Mouse (Mus musculus) urinary bladder, postnatal 4 days (tissue): ENCODE measurements around the gene Acads.
"Not testable (repeated sequence)": the region's sequence is repeated elsewhere in the genome, so short reads cannot be mapped to it uniquely, and the experiment has no call there.

ENCODE experiments used
- DNase-seq, 2 experiments: peaks; one replicate each; pipeline ENCODE4 v3.0.0; 2021 to 2022; ENCODE audit warnings: low spot score in 2 of 2

Acads gene

GRCm38 (mm10) chr5:115118961-115119570 is at the start of gene Acads:
Gene Acads, minus strand, starts transcription at chr5:115119346.
- DNase-seq: peak; percentile 82 to 88

- DNase-seq: no peak
Observed at GRCm38 (mm10) chr5:115167396-115167795, 48.2 kb upstream of the Acads start.

DNA sequence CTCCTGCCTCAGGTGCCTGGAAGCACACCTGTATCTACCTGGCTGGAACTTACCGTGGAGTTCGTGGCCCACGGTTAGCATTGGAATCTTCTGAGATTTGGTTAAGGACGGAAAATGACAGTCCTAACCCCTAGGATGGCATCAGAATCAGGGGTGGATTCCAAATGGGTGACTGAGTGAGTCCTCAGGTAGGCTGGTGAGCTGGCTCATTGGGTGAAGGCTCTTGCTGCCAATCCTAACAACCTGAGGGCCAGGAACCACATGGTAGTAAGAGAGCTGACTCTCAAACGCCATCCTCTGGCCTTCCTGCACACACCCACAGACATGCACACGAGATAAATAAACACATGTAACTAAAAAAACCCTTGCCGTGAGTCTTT is 47.7 kb upstream of the Acads start:
- DNase-seq: no peak

- DNase-seq: no peak
Observed at GRCm38 (mm10) chr5:115165895-115166814, 47.0 kb upstream of the Acads start.

DNA sequence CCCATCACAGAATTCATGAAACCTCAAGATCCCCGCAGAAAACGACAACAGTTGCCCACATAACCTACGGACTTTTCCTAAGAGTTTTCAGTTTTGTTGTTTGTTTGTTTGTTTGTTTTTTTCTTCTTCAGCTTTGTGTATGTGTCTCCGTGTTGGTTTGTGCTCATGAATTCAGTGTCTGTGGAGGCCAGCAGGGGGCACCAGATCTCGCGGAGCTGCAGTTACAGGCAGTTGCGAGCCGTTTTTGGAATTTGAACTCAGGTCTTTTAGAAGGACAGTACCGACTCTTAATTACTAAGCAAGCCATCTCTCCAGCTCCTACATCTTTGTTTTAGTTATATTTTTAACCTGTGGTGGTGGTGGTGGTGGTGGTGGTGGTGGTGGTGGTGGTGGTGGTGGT is 46.2 kb upstream of the Acads start:
- DNase-seq: no peak

GRCm38 (mm10) chr5:115164446-115164845 is 45.3 kb upstream of the Acads start:
- DNase-seq: not testable (repeated sequence)

- peak in 1 of 2 experiments; percentile 67 for DNase-seq
Observed at GRCm38 (mm10) chr5:115163563-115163962, 44.4 kb upstream of the Acads start.

DNA sequence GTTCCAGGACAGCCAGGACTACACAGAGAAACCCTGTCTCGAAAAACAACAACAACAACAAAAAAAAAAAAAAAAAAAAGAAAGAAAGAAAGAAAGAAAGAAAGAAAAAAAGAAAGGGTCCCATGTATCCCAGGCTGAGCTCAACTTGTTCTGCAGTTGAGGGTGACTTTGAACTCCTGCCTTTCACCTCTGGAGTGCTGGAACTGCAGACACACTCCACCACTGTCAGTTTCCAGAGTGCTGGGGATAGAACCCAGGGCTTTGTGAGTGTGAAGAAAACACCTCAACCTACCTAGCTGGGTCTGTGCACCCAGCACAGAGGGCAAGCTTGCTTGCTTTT is 42.8 kb upstream of the Acads start:
- DNase-seq: not testable (repeated sequence)

DNA sequence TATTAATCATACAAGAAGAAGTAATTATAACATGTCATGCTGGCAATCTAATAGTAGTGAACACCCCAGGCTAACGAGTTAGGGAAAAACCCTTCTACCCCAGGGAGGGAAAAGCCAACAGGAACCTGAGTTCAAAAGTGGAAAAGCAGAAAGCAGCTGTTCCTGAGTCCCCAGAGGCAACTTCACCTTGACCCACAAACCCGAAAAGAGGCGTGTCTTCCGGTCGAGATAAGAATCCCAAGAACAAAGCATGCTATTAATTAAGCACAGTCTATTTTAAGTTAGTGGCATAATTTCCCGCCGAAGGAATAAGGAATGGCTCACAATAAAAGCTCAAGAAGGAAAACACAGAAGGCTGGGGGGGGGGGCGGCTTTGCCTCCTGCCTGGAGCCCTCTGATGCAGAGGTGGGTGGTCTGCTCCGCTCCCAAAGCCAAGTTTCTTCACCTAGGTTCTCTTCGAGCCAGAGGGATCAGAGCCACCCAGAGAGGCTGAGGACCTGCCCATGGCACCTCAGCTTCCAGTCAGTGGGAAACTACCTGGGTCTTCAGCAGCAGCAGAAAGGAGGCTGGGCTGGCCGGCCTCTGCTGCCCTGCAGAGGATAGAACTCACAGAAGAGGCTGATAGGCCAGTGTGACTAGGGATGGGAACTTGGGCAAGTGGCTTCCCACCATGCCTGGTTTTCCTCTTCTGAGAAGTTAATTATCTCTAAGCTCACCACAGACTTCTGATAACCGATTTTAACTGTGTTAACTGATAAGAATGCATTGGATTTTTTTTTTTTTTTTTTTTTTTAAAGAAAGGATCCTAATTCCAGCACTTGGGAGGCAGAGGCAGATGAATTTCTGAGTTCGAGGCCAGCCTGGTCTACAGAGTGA is 42.2 kb upstream of the Acads start:
- DNase-seq: no peak

DNA sequence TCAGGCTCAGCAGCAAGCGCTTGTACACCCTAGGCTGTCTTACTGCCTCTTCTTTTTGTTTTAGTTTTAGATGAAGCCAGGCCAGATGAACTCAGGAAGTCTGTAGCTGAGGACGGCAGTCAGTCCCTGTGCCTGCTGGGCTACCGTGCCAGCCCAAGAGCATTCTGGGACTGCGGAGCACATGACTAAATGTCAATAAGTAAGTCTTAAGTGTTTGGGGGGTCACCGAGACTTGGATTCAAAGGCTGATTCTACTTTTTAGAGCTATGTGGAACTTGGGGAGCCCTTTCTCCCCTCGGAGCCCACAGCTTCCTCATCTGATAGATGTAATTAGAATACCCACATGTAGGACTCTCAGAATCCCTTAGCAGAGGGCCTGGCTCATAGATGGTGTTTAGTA is 41.5 kb upstream of the Acads start:
- no peak for DNase-seq

GRCm38 (mm10) chr5:115159165-115159564 is 40.0 kb upstream of the Acads start:
- DNase-seq: no peak

DNA sequence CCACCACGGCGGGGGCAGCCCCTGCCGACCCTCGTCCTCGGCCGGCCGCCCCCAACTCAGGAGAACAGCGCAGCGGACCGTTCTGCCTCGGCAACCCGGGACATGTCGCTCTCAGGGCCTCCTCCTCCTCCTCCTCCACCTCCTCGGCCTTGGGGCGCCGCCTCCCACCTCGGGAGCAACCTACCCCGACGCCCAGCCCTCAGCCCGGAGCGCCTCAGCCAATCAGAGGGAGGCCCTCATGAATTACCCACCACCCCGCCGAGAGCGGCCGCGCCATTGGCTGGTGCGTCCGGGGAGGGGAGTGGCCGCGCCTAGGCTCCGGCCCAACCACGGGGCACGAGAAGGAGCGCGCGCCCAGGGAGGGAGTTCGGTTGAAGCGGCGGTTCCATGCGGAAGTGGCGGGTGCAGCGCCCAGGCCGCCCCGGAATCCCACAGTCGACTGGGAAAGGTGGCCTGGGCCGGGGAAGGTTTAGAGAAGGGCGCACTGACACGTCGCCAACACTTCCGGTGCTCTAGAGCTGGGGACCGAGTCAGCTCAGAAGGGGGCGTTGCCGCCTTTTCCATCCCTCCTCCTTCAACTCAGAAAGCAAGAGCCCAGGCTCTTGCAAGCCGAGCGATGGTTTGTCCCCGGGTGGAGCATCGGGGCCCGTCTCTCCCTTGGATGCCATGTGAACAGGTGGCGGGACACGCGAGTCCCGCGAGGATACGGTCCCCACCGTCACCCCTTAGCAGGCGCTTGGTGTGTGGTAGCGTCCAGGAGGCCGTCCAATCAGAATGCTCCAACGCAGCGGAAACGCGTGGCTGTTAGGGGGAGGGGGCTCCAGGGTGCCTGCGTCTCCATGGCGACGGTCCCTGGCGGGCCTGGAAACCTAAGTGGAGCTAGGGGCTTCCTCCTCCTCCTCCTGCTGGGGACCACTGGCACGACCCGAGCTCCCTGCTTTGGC is 39.2 kb upstream of the Acads start, which contains the start of gene Mlec:
Gene Mlec (minus strand): TSS at position 140 of the 944 bp plus-strand sequence.
- DNase-seq: peak; percentile 99

DNA sequence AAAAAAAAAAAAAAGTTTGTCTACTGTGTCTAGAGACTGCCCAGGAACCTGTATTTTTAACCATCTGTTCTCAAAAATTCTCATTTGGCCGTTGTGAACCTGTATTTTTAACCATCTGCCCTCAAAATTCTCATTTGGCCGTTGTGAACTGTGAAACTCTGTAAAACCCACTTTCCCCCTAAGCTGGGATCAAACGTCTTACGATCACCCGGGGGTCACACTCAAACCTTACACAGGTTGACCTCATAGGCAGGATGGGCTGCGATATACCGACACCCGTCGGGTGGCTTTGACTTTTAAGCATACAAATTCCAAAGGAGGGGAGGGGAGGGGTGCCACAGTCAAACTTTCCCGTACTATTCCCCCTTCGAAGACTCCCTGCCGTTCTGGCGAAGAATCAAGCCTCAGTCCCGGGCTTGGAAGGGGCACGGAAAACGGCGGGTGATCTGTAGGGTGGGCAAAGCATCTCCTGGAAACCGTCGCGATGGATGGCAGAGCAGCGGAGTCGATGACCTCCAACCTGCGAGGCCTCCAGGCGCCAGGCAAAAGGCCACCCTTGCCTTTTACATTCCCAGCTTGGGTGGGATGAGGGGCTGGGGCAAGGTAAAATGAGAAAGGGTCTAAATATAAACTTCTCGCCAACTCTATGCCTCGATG is 37.9 kb upstream of the Acads start:
- no peak for DNase-seq

DNA sequence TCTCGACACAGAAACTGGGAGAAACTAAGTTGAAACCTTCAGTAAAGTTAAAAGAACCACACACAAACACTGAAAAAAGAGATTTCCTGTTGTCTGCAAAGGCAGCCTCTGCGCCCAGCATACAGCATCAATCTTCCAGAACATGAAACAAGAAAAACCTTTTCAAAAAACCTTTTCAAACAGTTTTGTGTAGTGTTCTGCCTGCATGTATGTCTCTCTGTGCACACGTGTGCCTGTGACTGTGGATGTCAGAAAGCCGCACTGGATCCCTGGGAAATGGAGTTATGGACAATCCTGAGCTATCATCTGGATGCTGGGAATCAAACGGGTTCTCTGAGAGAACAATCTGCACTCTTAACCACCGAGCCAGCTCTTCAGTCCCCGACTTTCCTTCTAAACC is 37.3 kb upstream of the Acads start:
- no peak for DNase-seq

- DNase-seq: no peak
Observed at GRCm38 (mm10) chr5:115155831-115156230, 36.7 kb upstream of the Acads start.

- no peak for DNase-seq
Observed at GRCm38 (mm10) chr5:115155156-115155631, 36.0 kb upstream of the Acads start.

- no peak for DNase-seq
Observed at GRCm38 (mm10) chr5:115152132-115152956, 33.2 kb upstream of the Acads start.

DNA sequence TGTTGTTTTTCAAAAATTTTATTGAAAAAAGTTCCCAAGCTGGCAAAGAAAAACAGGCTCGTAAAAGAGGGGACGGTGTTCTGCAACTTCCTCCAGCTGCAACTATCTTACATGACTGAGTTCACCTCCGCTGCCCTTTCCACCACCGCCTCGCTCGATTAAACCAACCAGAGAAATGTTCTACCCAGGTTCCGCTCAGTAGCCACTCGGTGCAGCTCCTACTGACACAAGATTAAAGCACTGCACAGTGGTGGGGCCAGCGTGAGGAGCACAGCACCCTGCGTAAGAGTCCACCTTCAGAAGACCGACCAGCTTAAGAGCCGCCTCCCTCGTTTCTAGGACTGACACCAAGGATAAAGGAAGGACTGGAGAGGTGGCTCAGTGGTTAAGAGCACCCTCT is 32.3 kb upstream of the Acads start:
- no peak for DNase-seq

- no peak for DNase-seq
Observed at GRCm38 (mm10) chr5:115150991-115151390, 31.8 kb upstream of the Acads start.
